Comparison of ENCODE assay signal across 12 mouse cellular contexts in the genomic region with DNA sequence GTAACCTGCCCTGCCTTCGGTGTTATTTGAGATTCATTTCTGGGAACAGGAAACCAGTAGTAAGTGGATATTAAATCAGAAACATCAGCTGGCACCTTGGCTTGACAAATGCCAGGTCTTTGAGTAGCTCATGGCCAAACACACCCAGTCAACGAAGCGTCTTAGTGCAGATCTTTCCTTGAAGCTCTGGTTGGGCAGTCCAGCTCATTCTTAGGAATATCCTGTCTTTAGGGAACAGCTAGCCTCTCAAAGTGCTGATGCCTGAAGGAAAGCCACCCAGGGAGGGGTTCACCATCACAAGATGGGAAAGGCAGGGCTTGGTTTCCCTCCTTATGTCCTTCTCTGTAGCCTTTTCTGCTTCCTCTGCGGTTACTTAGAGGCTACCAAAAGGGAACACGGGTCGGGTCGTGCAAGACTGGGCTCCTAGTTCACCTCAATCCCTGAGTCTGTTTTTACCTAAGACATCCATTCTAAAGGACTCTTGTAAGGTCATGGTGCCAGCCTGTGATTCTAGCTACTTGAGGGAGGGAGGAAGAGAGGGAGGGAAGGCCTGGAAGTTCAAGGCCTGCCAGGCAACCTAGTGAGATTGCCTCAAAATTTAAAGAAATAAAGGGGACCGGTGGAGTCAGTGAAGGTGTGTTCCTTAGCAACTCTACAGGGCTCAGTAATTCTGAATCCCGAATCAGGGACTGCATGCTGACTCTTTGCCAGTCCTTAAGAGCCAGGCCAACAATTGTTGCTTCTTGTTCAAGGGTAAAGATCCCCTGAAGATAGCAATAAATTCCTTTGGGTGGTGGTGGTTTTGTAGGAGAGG. TPM values are rescaled to one million over a fixed set of nuclear protein-coding genes. Genes with fewer than 3 reads are reported as not detected.
DNase-seq lines count a peak whose midpoint lies in the region; ATAC-seq and TF ChIP-seq lines count a peak whose summit lies in the region.
"Had no signal": no experiment of that assay in that cellular context is flagged by ENCODE, and none has a peak within 500 bp of the region (broad histone marks: within the 10 kb centered on the region; RNA-seq: fewer than 3 reads in every experiment).

No protein-coding gene starts in this region.

- 83% methylated on average over 9 of the region's 9 CpGs for WGBS in embryonic facial prominence, embryonic 13.5 days
- 86% methylated on average over 9 of the region's 9 CpGs for WGBS in embryonic facial prominence, embryonic 10.5 days
- WGBS in liver, embryonic 11.5 days: 83% methylated on average over 9 of the region's 9 CpGs
- 80% methylated on average over 9 of the region's 9 CpGs for WGBS in liver, postnatal 0 days (ENCODE audit: insufficient replicate concordance)
- 80% methylated on average over 9 of the region's 9 CpGs for WGBS in intestine, embryonic 16.5 days

- H3K4me2 ChIP-seq in embryonic facial prominence, embryonic 13.5 days: no peak overlapping the region
- H3K4me2 ChIP-seq in liver, embryonic 11.5 days: no peak overlapping the region
- H3K4me2 ChIP-seq in liver, postnatal 0 days (ENCODE audit: low read depth, low read length): no peak overlapping the region
- H3K4me2 ChIP-seq in intestine, embryonic 16.5 days (ENCODE audit: low read depth, low read length): no peak overlapping the region
- H3K4me2 ChIP-seq: heart, embryonic 11.5 days; lung, embryonic 15.5 days had no signal

- H3K36me3 ChIP-seq in embryonic facial prominence, embryonic 13.5 days: peaks cover 61% of the 10 kb centered on the region
- H3K36me3 ChIP-seq in embryonic facial prominence, embryonic 10.5 days (replicated peaks): peaks cover 73% of the 10 kb centered on the region
- peaks cover 43% of the 10 kb centered on the region for H3K36me3 ChIP-seq in liver, embryonic 11.5 days (ENCODE audit: control insufficient read depth, insufficient read depth, low read length)
- peaks cover 55% of the 10 kb centered on the region for H3K36me3 ChIP-seq in liver, postnatal 0 days (replicated peaks; ENCODE audit: insufficient read depth, low read length)
- H3K36me3 ChIP-seq in intestine, embryonic 16.5 days (ENCODE audit: control insufficient read depth, insufficient read depth, low read length): peaks cover 23% of the 10 kb centered on the region

- no peak overlapping the region for H3K9ac ChIP-seq in embryonic facial prominence, embryonic 13.5 days
- no peak overlapping the region for H3K9ac ChIP-seq in liver, embryonic 11.5 days (ENCODE audit: low read depth, low read length)
- H3K9ac ChIP-seq in liver, postnatal 0 days (replicated peaks): no peak overlapping the region
- no peak overlapping the region for H3K9ac ChIP-seq in intestine, embryonic 16.5 days (ENCODE audit: low read depth, low read length)
- H3K9ac ChIP-seq: lung, embryonic 15.5 days had no signal

- H3K4me3 ChIP-seq in embryonic facial prominence, embryonic 13.5 days: no peak overlapping the region
- no peak overlapping the region for H3K4me3 ChIP-seq in embryonic facial prominence, embryonic 10.5 days
- no peak overlapping the region for H3K4me3 ChIP-seq in liver, embryonic 11.5 days (ENCODE audit: low read depth, low read length)
- no peak overlapping the region for H3K4me3 ChIP-seq in liver, postnatal 0 days (ENCODE audit: low read depth, low read length)
- no peak overlapping the region for H3K4me3 ChIP-seq in intestine, embryonic 16.5 days (ENCODE audit: low read length)
- H3K4me3 ChIP-seq: lung, embryonic 15.5 days had no signal

- peaks cover 35% of the 10 kb centered on the region for H3K4me1 ChIP-seq in embryonic facial prominence, embryonic 13.5 days
- peaks cover 18% of the 10 kb centered on the region for H3K4me1 ChIP-seq in embryonic facial prominence, embryonic 10.5 days
- peaks cover 14% of the 10 kb centered on the region for H3K4me1 ChIP-seq in liver, embryonic 11.5 days (replicated peaks; ENCODE audit: control insufficient read depth, insufficient read depth, low read length)
- H3K4me1 ChIP-seq in liver, postnatal 0 days (ENCODE audit: insufficient read depth): peaks cover 3% of the 10 kb centered on the region; the same call in 1 of the 2 replicates
- peaks cover 15% of the 10 kb centered on the region for H3K4me1 ChIP-seq in intestine, embryonic 16.5 days (ENCODE audit: control insufficient read depth, insufficient read depth, low read length)

- no peak for ATAC-seq in embryonic facial prominence, embryonic 13.5 days (ENCODE audit: insufficient number of reproducible peaks, insufficient read depth, low FRiP score, low TSS enrichment, low read depth)
- ATAC-seq in liver, embryonic 11.5 days (replicated peaks; ENCODE audit: low FRiP score): no peak
- ATAC-seq in liver, postnatal 0 days: no peak
- no peak for ATAC-seq in intestine, embryonic 16.5 days

- no peak for TF ChIP-seq CTCF in liver, postnatal 0 days (IDR thresholded peaks at IDR 0.05; ENCODE audit: low read depth)

- peak overlapping the region; percentile 16; the same call in 1 of the 2 replicates for H3K27ac ChIP-seq in embryonic facial prominence, embryonic 13.5 days
- no peak overlapping the region for H3K27ac ChIP-seq in embryonic facial prominence, embryonic 10.5 days (replicated peaks)
- no peak overlapping the region for H3K27ac ChIP-seq in liver, embryonic 11.5 days (ENCODE audit: low read depth, low read length)
- no peak overlapping the region for H3K27ac ChIP-seq in liver, postnatal 0 days (ENCODE audit: low read depth)
- H3K27ac ChIP-seq in intestine, embryonic 16.5 days (ENCODE audit: low read length): peak overlapping the region; percentile 24; the same call in 1 of the 2 replicates
- H3K27ac ChIP-seq: lung, embryonic 15.5 days had no signal

- no peaks in the 10 kb centered on the region for H3K9me3 ChIP-seq in embryonic facial prominence, embryonic 13.5 days
- no peaks in the 10 kb centered on the region for H3K9me3 ChIP-seq in embryonic facial prominence, embryonic 10.5 days
- no peaks in the 10 kb centered on the region for H3K9me3 ChIP-seq in liver, embryonic 11.5 days (ENCODE audit: control insufficient read depth, low read length)
- H3K9me3 ChIP-seq in liver, postnatal 0 days (ENCODE audit: low read length): no peaks in the 10 kb centered on the region
- H3K9me3 ChIP-seq in intestine, embryonic 16.5 days (ENCODE audit: control insufficient read depth, low read length): no peaks in the 10 kb centered on the region
- H3K9me3 ChIP-seq: lung, embryonic 15.5 days had no signal

- DNase-seq in embryonic facial prominence, embryonic 10.5 days (ENCODE audit: low spot score): no peak
- peak; percentile 30 for DNase-seq in liver, embryonic 11.5 days (ENCODE audit: low spot score)
- DNase-seq in liver, postnatal 0 days: no peak
- DNase-seq in A20 (ENCODE audit: low read depth, low spot score): peak; percentile 31
- DNase-seq in right cerebral cortex, postnatal 4 days: no peak
- no peak for DNase-seq in left cerebral cortex, postnatal 25 days (ENCODE audit: low spot score in 2 of 2)
- DNase-seq: kidney, adult 8-10 months; thymus, postnatal 25 days had no signal

- no peak for TF ChIP-seq EP300 in liver, postnatal 0 days (IDR thresholded peaks at IDR 0.05; ENCODE audit: low read depth)

- intact Hi-C loops in left cerebral cortex, postnatal 25 days (cut with DNase I): no loop called here

- no peaks in the 10 kb centered on the region for H3K27me3 ChIP-seq in embryonic facial prominence, embryonic 13.5 days
- no peaks in the 10 kb centered on the region for H3K27me3 ChIP-seq in embryonic facial prominence, embryonic 10.5 days (replicated peaks; ENCODE audit: low read depth, poor library complexity, severe bottlenecking)
- H3K27me3 ChIP-seq in liver, embryonic 11.5 days (replicated peaks; ENCODE audit: control insufficient read depth, insufficient read depth, low read length): no peaks in the 10 kb centered on the region
- no peaks in the 10 kb centered on the region for H3K27me3 ChIP-seq in liver, postnatal 0 days (ENCODE audit: insufficient read depth, low read length)
- no peaks in the 10 kb centered on the region for H3K27me3 ChIP-seq in intestine, embryonic 16.5 days (replicated peaks; ENCODE audit: control insufficient read depth, insufficient read depth, low read length)
- H3K27me3 ChIP-seq: lung, embryonic 15.5 days had no signal

RNA-seq across cellular contexts. Expression of gene Scd2, which starts 13.8 kb away (rescaled TPM):
- 211 and 213 TPM in 2 replicates for polyA plus RNA-seq in embryonic facial prominence, embryonic 13.5 days (2015; fragmentation: Nextera tagmentation; extraction: Ambion mirVana)
- polyA plus RNA-seq in embryonic facial prominence, embryonic 10.5 days (2016; fragmentation: Nextera tagmentation; extraction: Ambion mirVana): 324 and 353 TPM in 2 replicates
- polyA plus RNA-seq in liver, embryonic 11.5 days (2014; fragmentation: Nextera tagmentation; extraction: Ambion mirVana): 212 and 231 TPM in 2 replicates
- 5.9 and 6.2 TPM in 2 replicates for polyA plus RNA-seq in liver, postnatal 0 days (2015; fragmentation: Nextera tagmentation; extraction: Ambion mirVana)
- polyA plus RNA-seq in intestine, embryonic 16.5 days (2015; fragmentation: Nextera tagmentation; extraction: Ambion mirVana): 452 and 553 TPM in 2 replicates
- 100 to 1,000 TPM; 585 to 640 TPM for total RNA-seq in left cerebral cortex, postnatal 25 days (2021)

RNA-seq across cellular contexts. Expression of gene Scd4, which starts 25.6 kb away (rescaled TPM):
- polyA plus RNA-seq in embryonic facial prominence, embryonic 13.5 days (2015; fragmentation: Nextera tagmentation; extraction: Ambion mirVana): 0.15 and 0.25 TPM in 2 replicates
- polyA plus RNA-seq in embryonic facial prominence, embryonic 10.5 days (2016; fragmentation: Nextera tagmentation; extraction: Ambion mirVana): 0.05 and 0.10 TPM in 2 replicates
- polyA plus RNA-seq in liver, embryonic 11.5 days (2014; fragmentation: Nextera tagmentation; extraction: Ambion mirVana): 0.06 and 0.16 TPM in 2 replicates
- not detected in 2 replicates for polyA plus RNA-seq in liver, postnatal 0 days (2015; fragmentation: Nextera tagmentation; extraction: Ambion mirVana)
- 0.09 and 0.22 TPM in 2 replicates for polyA plus RNA-seq in intestine, embryonic 16.5 days (2015; fragmentation: Nextera tagmentation; extraction: Ambion mirVana)
- 1 to 10 TPM; 2.2 to 2.3 TPM for total RNA-seq in left cerebral cortex, postnatal 25 days (2021)

Comparison
In these comparisons a context has a peak if more than half of its experiments do, and no peak if none do; other contexts are left out.
1. H3K27ac ChIP-seq: peak in embryonic facial prominence, embryonic 13.5 days (single experiment) and intestine, embryonic 16.5 days (single experiment); none in embryonic facial prominence, embryonic 10.5 days (single experiment), liver, embryonic 11.5 days (single experiment) and liver, postnatal 0 days (single experiment).
2. DNase-seq: peak in liver, embryonic 11.5 days (single experiment) and A20 (single experiment); none in embryonic facial prominence, embryonic 10.5 days (single experiment), liver, postnatal 0 days (single experiment), right cerebral cortex, postnatal 4 days (single experiment) and left cerebral cortex, postnatal 25 days (0 of 2).
3. RNA of gene Scd2, which starts 13.8 kb away (polyA plus RNA-seq): 452 to 553 TPM in intestine, embryonic 16.5 days, 324 to 353 TPM in embryonic facial prominence, embryonic 10.5 days, 212 to 231 TPM in liver, embryonic 11.5 days and 211 to 213 TPM in embryonic facial prominence, embryonic 13.5 days; 5.9 to 6.2 TPM in liver, postnatal 0 days; every median in the first group is over 10 times any median in the second.